Mouse (Mus musculus) left cerebral cortex, postnatal 4 days (tissue): Measurements from ENCODE around the gene Grin2c. TPM values are rescaled to one million over a fixed set of nuclear protein-coding genes. Genes with fewer than 3 reads are reported as not detected.

Experiments used
- DNase-seq: peaks from one replicate; pipeline ENCODE4 v3.0.0-alpha.2; 2022
- intact Hi-C: fragments of 180-260 bp; cut with DNase I; formaldehyde crosslinking; loops from one replicate; pipeline ENCODE4 v1.15.1; 2025
- total RNA-seq, 2 experiments: library from RNA; stranded (reverse); gene quantifications; 2 replicates each; pipeline ENCODE4 v1.2.3; 2021

The Grin2c gene
- 1 to 10 TPM; 1.4 to 2.0 TPM for total RNA-seq

GRCm38 (mm10) chr11:115267061-115267883, at the start of gene Grin2c:
Gene Grin2c, minus strand, starts transcription at chr11:115267243.
- DNase-seq: no peak
- intact Hi-C loops: loop anchor here (10.0 kb wide), 1 partner anchor 182 kb away; no protein-coding TSS in a partner anchor

GRCm38 (mm10) chr11:115314249-115314648, 47.2 kb upstream of the Grin2c start:
- intact Hi-C loops: no loop called here
- no peak for DNase-seq

- intact Hi-C loops: no loop called here
- DNase-seq: no peak
These were observed 41.7 kb upstream of the Grin2c start for GRCm38 (mm10) chr11:115308781-115309180.

GRCm38 (mm10) chr11:115306863-115307262, 39.8 kb upstream of the Grin2c start, which contains the start of gene Otop2:
Gene Otop2, plus strand, starts transcription at chr11:115307163.
- intact Hi-C loops: no loop called here
- DNase-seq: no peak

GRCm38 (mm10) chr11:115303167-115303566, 36.1 kb upstream of the Grin2c start:
- intact Hi-C loops: no loop called here
- DNase-seq: no peak

- intact Hi-C loops: no loop called here
- no peak for DNase-seq
These were observed 34.3 kb upstream of the Grin2c start for GRCm38 (mm10) chr11:115301351-115301750.

- no peak for DNase-seq
- intact Hi-C loops: no loop called here
These were observed 33.7 kb upstream of the Grin2c start for GRCm38 (mm10) chr11:115300745-115301144.

GRCm38 (mm10) chr11:115298160-115298559, 31.1 kb upstream of the Grin2c start:
- no peak for DNase-seq
- intact Hi-C loops: no loop called here

- intact Hi-C loops: no loop called here
- DNase-seq: peak; percentile 46
These were observed 30.3 kb upstream of the Grin2c start, which contains the start of gene Fads6 for GRCm38 (mm10) chr11:115297214-115297826. Gene Fads6, minus strand, starts transcription at chr11:115297663.

GRCm38 (mm10) chr11:115296471-115297210, 29.6 kb upstream of the Grin2c start:
- no peak for DNase-seq
- intact Hi-C loops: no loop called here

GRCm38 (mm10) chr11:115295939-115296338, 28.9 kb upstream of the Grin2c start:
- intact Hi-C loops: no loop called here
- no peak for DNase-seq

GRCm38 (mm10) chr11:115292631-115293375, 25.8 kb upstream of the Grin2c start:
- intact Hi-C loops: no loop called here
- DNase-seq: no peak

- intact Hi-C loops: no loop called here
- no peak for DNase-seq
These were observed 24.5 kb upstream of the Grin2c start for GRCm38 (mm10) chr11:115291503-115291902.

- intact Hi-C loops: no loop called here
- DNase-seq: no peak
These were observed 23.9 kb upstream of the Grin2c start for GRCm38 (mm10) chr11:115290919-115291318.

- no peak for DNase-seq
- intact Hi-C loops: no loop called here
These were observed 23.3 kb upstream of the Grin2c start for GRCm38 (mm10) chr11:115290314-115290713.

GRCm38 (mm10) chr11:115289885-115290284, 22.8 kb upstream of the Grin2c start:
- DNase-seq: no peak
- intact Hi-C loops: no loop called here

- DNase-seq: no peak
- intact Hi-C loops: no loop called here
These were observed 21.3 kb upstream of the Grin2c start for GRCm38 (mm10) chr11:115288305-115288704.

- intact Hi-C loops: no loop called here
- DNase-seq: no peak
These were observed 20.3 kb upstream of the Grin2c start for GRCm38 (mm10) chr11:115287386-115287785.

GRCm38 (mm10) chr11:115286201-115286993, 19.4 kb upstream of the Grin2c start:
- intact Hi-C loops: no loop called here
- no peak for DNase-seq

- DNase-seq: no peak
- intact Hi-C loops: no loop called here
These were observed 18.2 kb upstream of the Grin2c start for GRCm38 (mm10) chr11:115285282-115285681.
